Mouse (Mus musculus): ENCODE data around the gene Ckap2.

Ckap2 gene

DNA sequence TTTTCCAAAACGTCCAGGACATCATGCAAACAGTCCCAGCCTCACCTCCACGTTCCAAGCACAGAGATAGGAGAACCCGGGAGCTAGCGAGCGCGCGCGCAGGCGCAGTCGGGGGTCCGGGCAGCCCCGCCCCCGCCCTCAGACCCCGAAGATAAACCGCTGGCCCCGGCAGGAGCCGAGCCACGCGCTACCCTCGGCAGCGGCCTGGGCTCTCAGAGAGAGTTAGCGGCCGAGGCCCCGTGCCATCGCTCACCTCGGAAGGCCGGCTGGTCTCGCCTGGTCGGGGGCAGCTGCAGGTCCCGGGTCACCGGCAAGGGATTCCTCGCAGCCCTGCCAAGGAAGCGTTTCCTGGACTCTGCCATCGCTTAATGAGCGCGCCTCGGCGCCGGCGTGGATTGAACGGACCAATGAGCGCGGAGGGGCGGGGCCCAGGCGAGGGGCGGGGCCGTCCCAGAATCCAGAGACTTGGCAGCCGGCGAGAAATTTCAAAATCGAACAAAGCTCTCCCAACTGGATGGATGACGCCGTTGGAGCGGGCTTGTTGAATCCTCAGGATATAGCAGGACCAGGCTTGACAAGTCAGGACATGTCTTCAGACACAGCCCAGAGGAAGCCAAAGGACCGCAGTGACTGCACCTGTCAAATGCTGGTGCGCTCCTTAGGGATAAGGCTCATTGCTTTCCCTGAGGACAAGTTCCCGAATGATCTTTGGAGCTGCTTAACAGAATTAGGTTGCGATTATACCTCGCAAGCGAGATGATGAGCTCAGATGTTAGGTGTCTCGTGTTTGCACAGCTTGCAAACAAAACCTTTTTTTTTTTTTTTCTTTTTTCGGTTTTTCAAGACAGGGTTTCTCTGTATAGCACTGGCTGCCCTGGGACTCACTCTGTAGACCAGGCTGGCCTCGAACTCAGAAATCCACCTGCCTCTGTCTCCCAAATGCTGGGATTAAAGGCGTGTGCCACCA is at the start of gene Ckap2:
Gene Ckap2, minus strand, starts transcription at position 389 of the 967 bp plus-strand sequence.
- DNase-seq, result peak; percentile 80

DNA sequence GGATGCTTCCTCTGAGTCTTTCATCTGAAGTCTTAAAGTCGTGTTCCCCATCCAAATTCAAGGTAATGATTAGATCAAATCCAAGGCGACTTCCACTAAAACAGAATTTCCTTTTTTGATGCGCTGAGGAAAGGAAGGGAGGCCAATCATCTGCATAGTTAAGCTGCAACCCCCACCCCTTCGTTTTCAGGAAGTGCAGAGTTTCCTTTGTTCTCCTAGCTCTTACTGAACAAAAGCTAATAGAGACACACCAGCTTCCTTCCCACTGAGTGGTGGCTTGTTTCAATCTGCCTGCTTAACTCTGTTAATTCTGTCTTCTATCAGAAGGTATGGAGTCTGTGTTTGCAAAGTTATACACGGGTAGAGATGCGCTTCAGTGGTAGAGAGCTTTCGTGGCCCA is 43.0 kb upstream of the Ckap2 start:
- no peak for DNase-seq

DNA sequence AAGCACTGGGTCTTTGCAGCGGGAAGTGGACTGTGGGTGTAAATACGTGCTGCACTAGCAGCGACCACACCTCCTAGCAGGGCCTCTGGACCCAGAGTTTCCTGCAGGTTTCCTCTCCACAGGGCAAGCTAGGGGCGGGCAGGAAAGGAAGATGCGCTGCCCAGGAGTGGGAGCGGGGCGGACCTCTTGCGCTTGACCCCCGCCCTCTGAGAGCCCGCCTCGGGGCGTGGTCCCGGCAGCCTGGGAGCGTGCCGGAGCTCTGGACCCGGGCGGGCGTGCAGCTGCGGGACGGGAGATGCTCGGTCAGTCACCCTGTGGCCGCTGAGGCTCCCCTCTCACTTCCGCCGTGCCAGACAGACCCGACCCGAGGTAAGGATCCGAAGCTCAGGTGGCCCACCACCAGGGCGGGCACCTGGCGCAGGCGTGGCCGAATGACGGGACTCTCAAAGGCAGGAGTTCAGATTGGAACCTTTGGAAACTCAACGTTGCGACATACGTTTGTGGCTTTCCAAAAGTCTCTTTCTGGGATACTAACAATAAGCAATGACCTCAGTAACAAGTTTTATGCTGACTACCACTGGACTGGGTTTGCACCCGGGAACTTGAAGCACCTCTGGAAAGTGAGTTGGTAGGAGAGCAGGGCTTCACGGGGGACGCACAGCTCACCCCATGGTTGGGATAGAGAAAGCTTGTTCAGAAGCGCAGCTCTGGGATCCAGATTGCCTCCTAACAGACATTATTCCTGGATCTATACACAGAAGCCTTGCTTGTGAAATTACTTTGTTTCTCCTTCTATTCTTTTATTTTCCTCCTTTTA is 41.6 kb upstream of the Ckap2 start, which contains the start of gene Thsd1:
Gene Thsd1, plus strand, starts transcription at position 253 of the 817 bp plus-strand sequence.
- DNase-seq, result no peak

DNA sequence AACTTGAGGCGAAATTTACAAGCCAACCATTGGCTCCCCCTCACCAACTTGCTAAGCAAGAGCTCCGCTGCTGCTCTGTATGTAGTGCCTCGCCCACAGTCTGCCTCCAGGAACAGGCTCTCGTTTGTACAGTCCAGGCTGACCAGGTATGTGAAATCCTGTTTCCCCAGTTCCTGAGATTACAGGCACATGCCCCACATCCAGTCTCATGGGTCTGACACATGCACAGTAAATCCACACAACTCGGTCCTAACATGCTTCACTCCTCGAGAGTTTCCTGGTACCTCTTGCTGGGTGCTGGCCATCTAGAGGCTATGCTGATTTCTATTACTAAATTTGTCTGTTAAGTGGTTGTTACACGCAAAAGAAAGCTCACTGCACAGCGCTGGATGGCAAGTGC is 40.7 kb upstream of the Ckap2 start:
- no peak for DNase-seq

DNA sequence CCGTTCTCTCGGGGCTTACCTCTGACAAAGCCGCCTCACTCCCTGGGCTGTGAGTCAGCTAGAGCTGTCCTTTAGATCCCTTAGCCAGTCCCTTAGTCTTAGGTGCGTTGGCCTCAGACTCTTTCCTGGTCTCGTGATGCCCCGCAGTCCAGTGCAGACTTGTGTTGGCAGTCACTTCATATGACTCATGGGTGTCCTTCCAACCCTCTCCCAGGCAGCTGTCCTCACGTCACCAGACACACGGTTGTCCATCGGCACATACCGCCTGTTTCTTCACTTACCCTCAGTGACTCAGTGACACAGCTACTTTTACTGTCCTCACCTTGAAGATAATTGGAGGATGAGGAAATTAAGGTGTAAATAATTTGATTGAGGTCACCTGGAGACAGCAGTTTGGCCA is 29.2 kb upstream of the Ckap2 start:
- no peak for DNase-seq

DNA sequence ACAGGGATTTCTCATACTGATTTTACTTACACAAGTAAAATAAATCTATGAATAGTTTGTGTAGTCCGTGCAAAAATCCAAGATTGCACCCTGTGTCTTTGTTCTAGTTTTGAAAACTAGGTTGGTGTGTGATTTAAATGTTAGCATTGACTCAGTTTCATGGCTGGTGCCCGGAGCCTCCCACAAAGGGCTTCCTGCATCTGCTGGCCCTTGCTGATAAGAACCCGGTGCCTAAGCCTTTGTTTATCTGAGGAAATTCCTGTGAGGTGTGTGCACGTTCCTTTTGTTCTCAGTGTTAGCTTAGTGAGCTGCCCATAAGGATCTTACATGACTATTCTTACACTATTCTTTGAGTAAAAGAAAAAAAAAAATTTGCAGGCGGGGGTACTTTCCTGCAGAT is 23.4 kb upstream of the Ckap2 start:
- no peak for DNase-seq

DNA sequence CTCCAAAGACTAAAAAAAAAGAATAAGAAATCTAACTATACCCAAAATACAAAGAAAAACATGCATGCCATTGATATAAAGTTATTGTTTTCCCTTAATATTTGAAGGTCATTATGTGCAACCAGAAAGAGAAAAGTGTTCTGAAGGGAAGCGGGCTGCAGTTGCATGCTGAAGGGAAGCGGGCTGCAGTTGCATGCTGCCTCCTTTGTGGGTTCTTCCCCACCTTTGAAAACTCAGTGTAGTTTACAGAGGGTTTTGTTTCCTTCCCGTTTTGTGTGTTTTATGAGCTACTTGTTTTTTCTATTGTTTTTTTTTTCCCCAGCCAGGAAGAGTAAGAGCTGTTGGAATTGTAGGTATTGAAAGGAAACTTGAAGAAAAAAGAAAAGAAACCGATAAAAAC is 21.9 kb upstream of the Ckap2 start:
- no peak for DNase-seq

DNA sequence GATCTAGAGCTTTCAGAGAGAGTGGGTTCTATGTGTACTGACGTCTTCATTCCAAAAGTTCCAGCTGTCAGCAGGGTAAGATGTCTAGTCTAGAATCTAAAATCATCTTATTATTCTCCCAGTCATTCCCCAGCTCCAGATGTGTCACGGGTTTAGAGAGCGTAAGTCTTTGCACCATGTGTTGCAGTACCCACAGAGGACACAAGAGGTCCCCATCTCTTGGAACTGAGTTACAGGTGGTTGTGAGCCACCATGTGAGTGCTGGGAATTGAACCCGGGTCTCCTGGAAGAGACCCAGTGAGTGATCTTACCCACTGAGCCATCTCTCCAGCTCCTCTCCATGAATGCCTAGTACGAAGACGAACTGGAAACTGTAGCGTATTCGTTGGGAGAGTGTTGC is 13.9 kb upstream of the Ckap2 start:
- no peak for DNase-seq

DNA sequence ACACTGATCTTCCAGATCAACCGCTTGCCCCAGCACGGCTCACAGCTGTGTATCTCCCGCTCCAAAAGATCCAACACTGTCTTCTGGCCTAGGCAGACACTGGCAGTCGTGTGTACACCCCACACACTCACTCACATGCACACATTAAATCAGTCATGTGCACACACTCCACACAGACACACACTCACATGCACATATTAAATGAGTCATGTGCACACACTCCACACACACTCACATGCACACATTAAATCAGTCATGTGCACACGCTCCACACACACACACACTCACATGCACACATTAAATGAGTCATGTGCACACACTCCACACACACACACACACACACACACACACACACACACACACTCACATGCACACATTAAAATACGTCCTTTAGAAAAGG is 12.3 kb upstream of the Ckap2 start:
- DNase-seq, result no peak

DNA sequence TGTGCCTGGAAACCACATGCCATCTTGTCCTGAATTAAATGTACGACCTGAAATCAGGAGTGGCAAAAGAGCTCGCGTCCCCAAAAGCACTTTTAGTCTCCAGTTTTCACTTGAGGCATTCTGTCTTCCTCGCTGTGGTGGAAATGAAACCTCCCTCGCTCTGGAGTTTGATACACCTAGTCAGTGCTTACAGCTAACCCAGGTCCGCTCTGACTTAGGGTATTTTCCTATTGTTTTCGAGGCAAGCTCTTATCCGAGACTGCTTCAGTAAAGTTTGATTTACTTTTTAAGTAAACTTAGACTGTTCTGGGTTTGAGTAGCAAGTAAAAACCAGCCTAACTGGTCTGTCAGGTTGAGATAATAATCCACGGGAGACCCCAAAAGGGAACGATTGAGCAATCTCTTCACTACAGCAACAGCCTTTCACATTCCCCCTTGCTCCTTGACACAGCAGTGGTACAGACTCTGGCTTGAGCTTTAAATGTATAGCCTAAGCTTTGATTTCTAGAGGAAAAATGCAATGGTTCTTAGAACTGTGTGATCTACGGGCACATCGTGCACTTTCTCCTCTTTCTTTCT is 7.9 kb upstream of the Ckap2 start:
- DNase-seq, result no peak

DNA sequence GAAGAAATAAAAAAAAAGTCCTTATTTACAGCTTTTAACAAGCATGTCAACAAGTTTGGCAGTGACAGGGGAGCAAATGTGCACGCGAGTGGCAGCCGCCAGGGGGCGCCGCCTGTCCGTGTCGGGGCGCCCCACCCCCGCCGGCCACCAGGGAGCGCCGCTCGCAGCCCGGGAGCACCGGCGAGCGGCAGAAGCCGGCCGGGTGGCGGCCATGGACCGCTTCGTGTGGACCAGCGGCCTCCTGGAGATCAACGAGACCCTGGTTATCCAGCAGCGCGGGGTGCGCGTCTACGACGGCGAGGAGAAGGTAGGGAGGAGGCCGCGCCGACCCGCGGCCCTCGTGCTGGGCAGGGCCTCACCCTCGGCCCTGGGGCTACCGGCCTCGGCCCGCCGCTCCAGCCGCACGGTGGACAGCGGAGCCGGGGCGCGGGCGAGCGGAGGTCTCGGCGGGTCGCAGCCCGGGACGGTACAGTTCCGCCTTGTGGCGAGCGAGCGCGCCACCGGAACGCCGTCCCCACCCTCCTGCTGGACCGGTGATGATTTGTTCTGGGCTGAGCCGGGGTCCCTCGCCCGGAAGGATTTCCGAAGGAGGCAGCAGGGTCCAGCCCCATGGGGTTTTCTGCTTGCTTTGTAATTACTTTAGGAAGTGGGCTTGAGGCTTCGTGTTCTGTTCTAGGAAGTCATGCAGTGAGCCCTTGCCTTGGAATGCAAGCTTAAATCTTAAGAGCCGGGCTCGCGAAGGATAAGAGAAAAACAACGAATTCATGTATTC is 7.2 kb upstream of the Ckap2 start, which contains the start of gene Vps36:
Gene Vps36, plus strand, starts transcription at position 150 of the 772 bp plus-strand sequence.
- peak; percentile 90 for DNase-seq

DNA sequence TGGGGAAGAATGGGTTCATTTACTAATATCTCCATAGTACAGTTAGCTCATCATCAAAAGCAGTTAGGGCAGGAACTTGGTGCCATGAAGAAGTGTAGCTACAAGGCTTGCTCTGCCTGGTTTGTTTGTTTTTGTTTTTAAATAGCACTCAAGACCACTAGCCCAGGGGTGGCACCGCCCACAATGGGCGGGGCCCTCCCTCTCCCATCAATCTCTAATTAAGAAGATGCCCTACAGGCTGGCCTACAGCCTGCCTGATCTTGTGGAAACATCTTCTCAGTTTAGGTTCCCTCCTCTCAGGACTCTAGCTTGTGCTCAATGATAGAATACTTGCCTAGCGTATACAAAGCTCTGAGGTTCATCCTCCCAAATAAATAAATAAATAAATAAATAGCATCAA is 735 bp downstream of the Ckap2 start:
- DNase-seq, result no peak

DNA sequence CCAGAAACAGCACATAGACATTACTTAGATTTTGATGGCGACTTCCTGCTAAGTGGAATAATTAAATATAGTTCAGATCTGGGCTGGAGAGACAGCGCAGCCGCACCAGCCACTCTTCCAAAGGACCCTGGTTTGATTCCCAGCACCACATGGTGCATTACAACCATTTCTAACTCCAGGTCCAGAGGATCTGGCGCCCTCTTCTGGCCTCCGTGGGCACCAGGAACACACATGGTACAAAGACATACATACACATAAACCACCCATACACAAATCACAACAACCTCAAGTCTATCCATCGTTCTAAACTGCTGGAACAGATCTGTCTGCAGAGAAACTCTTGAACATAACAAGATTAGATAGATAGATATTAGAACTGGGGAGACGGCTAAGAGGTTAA is 9.7 kb downstream of the Ckap2 start:
- DNase-seq, result no peak

DNA sequence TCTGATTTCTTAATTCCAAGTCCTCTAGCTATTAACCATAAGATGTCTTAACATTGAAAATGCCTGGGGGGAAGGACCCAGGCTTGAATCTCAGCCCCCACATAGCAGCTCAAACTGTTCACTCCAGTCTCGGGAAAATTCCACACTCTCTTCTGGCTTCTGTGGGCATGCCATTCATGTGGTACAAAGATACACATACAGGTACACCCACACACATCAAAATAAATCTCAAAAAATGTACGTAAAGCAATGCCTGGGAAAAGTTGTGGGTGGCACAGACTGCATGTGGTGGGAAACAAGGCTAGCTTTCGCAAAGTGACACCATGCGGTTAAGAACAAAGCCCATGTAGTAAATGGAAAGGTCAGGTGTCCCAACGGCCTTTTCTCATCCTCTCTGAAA is 16.5 kb downstream of the Ckap2 start:
- no peak for DNase-seq

DNA sequence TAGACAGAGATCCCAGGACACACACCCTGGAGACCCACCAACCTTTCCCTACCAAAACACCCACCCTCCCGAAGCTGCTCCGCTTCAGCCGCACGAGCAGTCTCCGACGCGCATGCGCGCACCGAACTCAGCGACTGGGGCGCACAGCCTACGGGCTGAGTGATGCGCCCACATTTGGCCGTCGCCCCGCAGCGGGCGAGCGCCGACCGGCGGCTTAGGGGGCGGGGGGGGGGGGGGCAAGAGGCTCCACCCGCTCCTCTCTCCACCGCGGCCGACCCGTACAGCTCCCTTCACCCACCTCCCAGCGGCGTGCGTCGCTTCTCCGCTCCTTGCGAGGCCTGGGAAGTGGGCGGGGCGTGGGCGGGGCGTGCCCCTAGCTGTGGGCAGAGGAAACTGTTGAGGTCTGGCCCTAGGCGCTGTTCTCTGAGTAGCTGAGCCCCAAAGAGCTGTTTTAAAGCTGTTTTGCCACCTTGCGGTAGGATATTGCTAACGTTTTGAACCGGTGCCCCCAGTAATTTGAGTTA is 19.5 kb downstream of the Ckap2 start, which contains the start of gene Nek3:
Gene Nek3, minus strand, starts transcription at position 356 of the 524 bp plus-strand sequence.
- DNase-seq, result peak; percentile 89

DNA sequence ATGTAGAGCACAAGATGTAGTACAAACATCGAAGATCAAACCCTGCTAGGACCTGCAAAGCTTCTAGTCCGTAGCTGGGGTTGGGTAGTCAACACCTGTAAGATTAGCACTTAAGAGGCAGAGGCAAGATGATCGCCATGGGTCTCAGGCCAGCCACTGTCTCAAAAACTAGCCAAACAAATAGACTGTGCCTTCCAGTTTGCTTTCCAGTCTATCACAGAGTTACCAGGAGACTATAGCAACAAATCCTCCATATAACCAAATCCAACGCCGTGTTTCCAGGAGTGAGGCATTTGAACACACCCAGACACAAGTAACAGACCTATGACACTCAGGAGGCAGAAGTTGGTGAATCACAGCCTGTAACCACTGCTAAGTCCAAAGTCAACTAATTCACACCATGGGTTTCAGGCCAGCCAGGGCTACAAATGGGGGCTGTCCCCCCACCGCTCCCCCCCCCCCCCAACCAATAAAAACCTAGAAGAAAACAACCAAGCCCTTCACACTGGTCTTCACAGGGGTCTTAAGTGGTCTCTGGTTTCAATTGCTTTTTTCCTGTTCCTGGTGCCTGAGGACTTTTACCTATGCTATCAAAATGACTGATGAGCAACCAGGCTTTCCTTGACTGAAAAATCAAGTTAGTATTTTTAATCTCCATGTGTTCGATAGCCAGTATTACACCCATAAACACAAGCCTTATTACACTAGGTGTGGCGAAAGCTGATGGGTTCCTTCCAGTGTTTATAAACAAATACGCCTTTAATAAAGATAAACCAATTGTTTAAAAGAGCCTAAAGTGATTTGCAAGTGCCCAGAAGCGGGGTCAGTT is 20.2 kb downstream of the Ckap2 start:
- DNase-seq, result peak; percentile 37

DNA sequence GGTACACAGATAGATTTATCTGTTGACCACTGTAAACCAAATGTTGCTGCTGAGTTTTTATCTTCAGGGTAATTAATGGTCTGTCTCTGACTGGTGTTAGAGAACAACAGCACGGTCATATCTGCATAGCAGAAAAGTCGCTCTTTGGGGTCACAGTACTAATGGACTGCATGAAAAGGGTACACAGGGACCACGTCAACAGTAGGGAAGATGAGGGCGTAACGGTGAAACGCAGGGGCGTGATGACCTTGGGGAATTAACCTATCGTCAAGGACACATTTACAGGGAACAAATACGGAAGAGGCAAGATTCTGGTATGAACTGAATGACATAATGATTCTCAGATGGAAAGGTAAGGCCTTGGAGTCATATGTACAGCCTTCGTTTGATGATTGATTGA is 21.2 kb downstream of the Ckap2 start:
- DNase-seq, result no peak

DNA sequence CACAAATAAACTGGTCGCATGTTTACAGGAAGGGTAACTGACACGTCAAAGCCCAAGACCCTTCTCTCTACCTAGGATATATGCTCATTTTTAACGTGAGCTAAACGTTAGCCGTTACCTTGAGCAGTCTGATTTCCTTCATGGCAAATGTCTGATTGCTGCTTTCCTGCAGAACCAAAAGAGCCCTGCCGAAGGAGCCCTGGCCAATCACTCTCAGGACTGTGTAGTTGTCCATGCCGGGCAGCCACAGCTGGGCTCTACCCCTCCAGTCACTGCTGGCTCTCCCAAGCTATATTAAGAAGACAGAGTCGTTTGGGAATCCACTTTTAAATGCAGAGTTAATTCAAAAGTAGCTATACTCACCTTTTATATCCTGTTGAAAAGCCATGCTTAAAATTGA is 23.4 kb downstream of the Ckap2 start:
- no peak for DNase-seq

DNA sequence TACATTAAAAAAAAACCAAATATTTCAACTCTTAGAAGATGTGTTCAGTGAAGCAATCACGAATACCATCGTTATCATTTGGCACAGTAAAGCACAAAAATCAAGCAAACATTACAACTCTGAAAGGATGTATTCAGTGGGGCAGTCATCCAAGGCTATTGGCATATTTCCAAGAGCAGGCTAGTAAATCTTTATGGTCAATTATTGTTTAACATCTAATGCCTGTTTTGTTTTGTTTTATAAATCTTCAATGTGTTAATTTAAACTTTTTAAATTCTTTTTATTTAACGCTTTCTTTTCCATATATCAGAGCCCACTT is 35.3 kb downstream of the Ckap2 start:
- no peak for DNase-seq

DNA sequence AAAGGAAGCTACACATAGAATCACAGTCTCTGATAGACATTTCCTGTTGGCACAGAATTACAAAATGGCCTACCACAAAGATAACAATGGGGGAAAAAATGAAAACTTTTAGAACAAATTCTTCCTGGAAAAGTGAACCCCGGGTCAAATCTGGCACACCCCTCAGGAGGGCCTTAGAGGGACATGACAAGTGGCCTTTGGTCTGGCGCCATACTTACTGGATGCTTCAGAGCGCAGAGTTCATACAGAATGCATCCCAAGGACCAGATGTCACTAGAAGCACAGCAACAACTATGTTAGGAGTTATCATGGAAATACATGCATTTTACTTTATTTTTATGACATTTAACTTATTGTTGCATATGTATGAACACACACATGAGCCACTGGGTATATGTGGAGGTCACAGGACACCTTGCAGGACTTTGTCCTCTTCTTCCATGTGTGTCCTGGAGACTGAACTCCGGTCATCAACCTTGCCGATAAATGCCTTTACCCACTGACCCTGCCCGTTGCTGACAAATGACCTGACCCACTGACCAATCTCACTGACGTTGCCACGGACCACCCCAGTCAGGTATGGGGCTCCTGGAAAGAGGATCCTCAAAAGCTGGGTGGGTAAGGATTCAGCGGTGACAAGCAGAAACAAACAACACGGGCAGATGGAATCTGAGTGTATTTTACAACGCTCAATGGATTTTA is 35.8 kb downstream of the Ckap2 start:
- DNase-seq, result no peak

DNA sequence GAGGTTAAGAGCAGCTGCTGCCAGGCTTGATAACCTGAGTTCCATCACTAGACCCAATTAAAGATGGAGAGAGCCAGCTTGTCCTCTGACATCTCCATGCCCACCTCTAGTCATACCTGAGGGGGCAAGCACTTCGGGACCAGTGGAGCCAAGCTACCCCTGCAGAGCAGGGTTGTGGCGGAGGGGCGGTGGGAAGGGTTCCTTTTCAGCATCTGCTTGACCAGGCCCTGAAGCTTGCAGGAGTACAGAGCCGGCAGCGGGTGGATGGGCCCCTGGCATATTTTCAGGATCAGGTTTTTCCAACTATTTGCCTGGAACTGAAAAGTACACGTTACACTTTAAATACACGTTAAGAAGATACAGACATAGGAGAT is 37.3 kb downstream of the Ckap2 start:
- no peak for DNase-seq
